Mouse (Mus musculus): ENCODE results near the gene Abhd11. TPM values are rescaled to one million over a fixed set of nuclear protein-coding genes. Genes with fewer than 3 reads are reported as not detected.

The Abhd11 gene
- polyA plus RNA-seq, 2 experiments: 25.1 to 27.0 TPM

DNA sequence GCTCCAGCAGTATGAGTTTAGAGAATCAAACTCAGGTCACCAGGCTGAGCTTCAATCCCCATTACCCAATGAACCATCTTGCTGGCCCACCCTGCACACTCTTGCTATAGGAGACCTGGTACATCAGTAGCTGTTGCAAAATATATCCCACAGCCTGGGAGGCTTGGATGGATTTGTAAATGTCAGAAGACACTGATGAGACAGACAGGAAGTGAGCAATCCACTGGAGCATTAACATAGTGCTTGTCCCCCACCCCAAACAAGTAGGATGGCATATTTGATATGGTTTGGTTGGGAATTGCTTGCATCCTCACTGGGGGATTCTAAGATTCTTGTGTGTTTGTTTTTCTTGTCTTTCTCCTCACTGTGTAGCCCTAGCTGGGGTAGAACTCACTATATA, 35.9 kb upstream of the Abhd11 start:
- DNase-seq (ENCODE audit: low read depth in 3 of 3, low spot score in 3 of 3) (no peak), ATAC-seq (ENCODE audit: insufficient read depth) (no peak)
- TF ChIP-seq CTCF (IDR thresholded peaks at IDR 0.05; ENCODE audit: low read depth): no peak
- TF ChIP-seq EP300 (IDR thresholded peaks at IDR 0.05; ENCODE audit: low read depth): no peak
- Histone ChIP-seq H3K4me2 (ENCODE audit: low read depth) (no peak overlapping the region), H3K9me3 (ENCODE audit: control insufficient read depth, low read length) (no peaks in the 10 kb centered on the region), H3K4me3 (ENCODE audit: insufficient read depth in 1 of 2, low read depth in 2 of 2, low read length in 2 of 2) (no peak overlapping the region), H3K27me3 (ENCODE audit: control insufficient read depth, insufficient read depth, low read length) (no peaks in the 10 kb centered on the region; the same call in 1 of the 2 replicates), H3K9ac (replicated peaks) (no peak overlapping the region), H3K36me3 (replicated peaks; ENCODE audit: control insufficient read depth, insufficient read depth, low read depth) (no peaks in the 10 kb centered on the region), H3K27ac (no peak overlapping the region), H3K4me1 (replicated peaks; ENCODE audit: control insufficient read depth in 2 of 2, insufficient read depth in 2 of 2, low read length in 1 of 2) (peaks cover 26 to 41% of the 10 kb centered on the region in 2 experiments)

DNA sequence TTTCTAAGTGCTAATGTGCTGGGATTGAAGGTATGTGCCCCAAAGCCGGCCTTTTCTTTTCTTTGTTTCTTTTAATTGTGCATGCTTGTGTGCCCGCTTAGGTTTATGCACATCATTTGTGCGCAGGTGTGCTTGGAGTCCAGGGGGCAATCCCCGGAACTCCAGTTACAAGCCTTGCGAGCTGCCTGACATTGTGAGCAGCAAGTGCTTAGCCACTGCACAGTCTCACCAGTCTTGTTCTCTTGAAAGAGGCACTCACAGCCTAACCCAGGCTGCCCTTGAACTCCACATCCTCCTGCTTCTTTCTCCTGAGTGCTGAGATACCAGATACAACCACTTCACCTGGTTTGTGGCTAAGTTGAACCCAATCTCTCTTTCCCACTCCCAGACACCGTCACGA, 35.4 kb upstream of the Abhd11 start:
- DNase-seq (ENCODE audit: low read depth in 3 of 3, low spot score in 3 of 3) (no peak), ATAC-seq (ENCODE audit: insufficient read depth) (no peak)
- Histone ChIP-seq H3K9ac (replicated peaks) (no peak overlapping the region), H3K27ac (no peak overlapping the region), H3K27me3 (ENCODE audit: control insufficient read depth, insufficient read depth, low read length) (no peaks in the 10 kb centered on the region; the same call in 1 of the 2 replicates), H3K9me3 (ENCODE audit: control insufficient read depth, low read length) (no peaks in the 10 kb centered on the region), H3K4me1 (replicated peaks; ENCODE audit: control insufficient read depth in 2 of 2, insufficient read depth in 2 of 2, low read length in 1 of 2) (peaks cover 26 to 42% of the 10 kb centered on the region in 2 experiments), H3K36me3 (replicated peaks; ENCODE audit: control insufficient read depth, insufficient read depth, low read depth) (no peaks in the 10 kb centered on the region), H3K4me2 (ENCODE audit: low read depth) (no peak overlapping the region), H3K4me3 (ENCODE audit: insufficient read depth in 1 of 2, low read depth in 2 of 2, low read length in 2 of 2) (no peak overlapping the region)
- TF ChIP-seq EP300 (IDR thresholded peaks at IDR 0.05; ENCODE audit: low read depth): no peak
- TF ChIP-seq CTCF (IDR thresholded peaks at IDR 0.05; ENCODE audit: low read depth): no peak
- WGBS (ENCODE audit: insufficient replicate concordance): 64% methylated on average over 7 of the region's 7 CpGs

DNA sequence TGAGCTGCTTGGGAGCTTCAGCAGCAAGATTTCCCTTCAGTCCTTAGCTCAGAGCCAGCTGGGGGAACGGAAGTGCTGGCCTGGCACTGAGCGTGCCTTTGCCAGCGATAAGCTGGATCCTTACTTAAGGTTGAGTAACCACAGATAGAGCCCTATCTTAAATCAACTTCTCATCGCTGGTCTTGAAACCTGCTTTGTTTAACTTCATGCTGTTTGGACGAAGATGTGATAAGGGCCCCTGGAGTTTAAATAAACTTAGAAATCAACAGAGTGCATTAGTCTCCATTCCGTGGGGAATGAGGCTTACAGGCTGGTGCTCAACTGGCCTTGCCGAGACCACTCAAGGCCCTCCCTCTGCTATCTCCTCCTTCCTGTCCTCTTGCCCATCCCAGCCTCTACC, 34.7 kb upstream of the Abhd11 start:
- peak overlapping the region; percentile 15 for H3K27ac ChIP-seq
- ATAC-seq (ENCODE audit: insufficient read depth) (peak; percentile 67), DNase-seq (ENCODE audit: low read depth in 3 of 3, low spot score in 3 of 3) (peak; percentile 26 to 40 (median 37))
- no peaks in the 10 kb centered on the region for H3K9me3 ChIP-seq (ENCODE audit: control insufficient read depth, low read length)
- H3K9ac ChIP-seq (replicated peaks): 0 out of 2 replicates have a peak overlapping the region, but pooled peaks have one; percentile 35
- no peaks in the 10 kb centered on the region for H3K36me3 ChIP-seq (replicated peaks; ENCODE audit: control insufficient read depth, insufficient read depth, low read depth)
- TF ChIP-seq CTCF (IDR thresholded peaks at IDR 0.05; ENCODE audit: low read depth) (no peak), EP300 (IDR thresholded peaks at IDR 0.05; ENCODE audit: low read depth) (peak; percentile 69)
- WGBS (ENCODE audit: insufficient replicate concordance): 6% methylated on average over 7 of the region's 7 CpGs
- H3K4me2 ChIP-seq (ENCODE audit: low read depth): peak overlapping the region; percentile 44
- peaks cover 26 to 42% of the 10 kb centered on the region in 2 experiments for H3K4me1 ChIP-seq (replicated peaks; ENCODE audit: control insufficient read depth in 2 of 2, insufficient read depth in 2 of 2, low read length in 1 of 2)
- H3K27me3 ChIP-seq (ENCODE audit: control insufficient read depth, insufficient read depth, low read length): no peaks in the 10 kb centered on the region; the same call in 1 of the 2 replicates
- no peak overlapping the region for H3K4me3 ChIP-seq (ENCODE audit: insufficient read depth in 1 of 2, low read depth in 2 of 2, low read length in 2 of 2)

DNA sequence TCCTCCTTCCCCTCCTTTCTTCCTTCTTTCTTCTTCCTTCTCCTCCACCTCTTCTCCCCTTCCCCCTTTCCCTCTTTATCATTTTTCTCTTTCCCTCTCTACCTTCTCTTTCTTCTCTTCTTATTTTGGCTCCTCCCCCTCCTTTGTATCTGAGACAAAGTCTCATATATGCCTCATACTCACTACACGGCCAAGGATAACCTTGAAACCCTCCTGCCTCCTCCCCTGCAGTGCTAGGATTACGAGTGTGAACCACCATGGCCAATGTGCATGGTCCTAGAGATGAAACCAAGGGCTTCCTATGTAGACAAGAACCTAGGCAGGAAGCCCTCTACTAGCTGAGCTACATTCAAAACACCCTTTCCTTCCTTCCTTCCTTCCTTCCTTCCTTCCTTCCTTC, 34.0 kb upstream of the Abhd11 start:
- WGBS (ENCODE audit: insufficient replicate concordance): 21% methylated on average over 2 of the region's 2 CpGs
- DNase-seq (ENCODE audit: low read depth in 3 of 3, low spot score in 3 of 3) (no peak), ATAC-seq (ENCODE audit: insufficient read depth) (no peak)
- Histone ChIP-seq H3K4me2 (ENCODE audit: low read depth) (peak overlapping the region; percentile 44), H3K9me3 (ENCODE audit: control insufficient read depth, low read length) (no peaks in the 10 kb centered on the region), H3K4me3 (ENCODE audit: insufficient read depth in 1 of 2, low read depth in 2 of 2, low read length in 2 of 2) (no peak overlapping the region), H3K27ac (no peak overlapping the region), H3K9ac (replicated peaks) (no peak overlapping the region), H3K36me3 (replicated peaks; ENCODE audit: control insufficient read depth, insufficient read depth, low read depth) (no peaks in the 10 kb centered on the region), H3K27me3 (ENCODE audit: control insufficient read depth, insufficient read depth, low read length) (no peaks in the 10 kb centered on the region; the same call in 1 of the 2 replicates), H3K4me1 (replicated peaks; ENCODE audit: control insufficient read depth in 2 of 2, insufficient read depth in 2 of 2, low read length in 1 of 2) (peaks cover 26 to 42% of the 10 kb centered on the region in 2 experiments)
- TF ChIP-seq EP300 (IDR thresholded peaks at IDR 0.05; ENCODE audit: low read depth) (no peak), CTCF (IDR thresholded peaks at IDR 0.05; ENCODE audit: low read depth) (no peak)

DNA sequence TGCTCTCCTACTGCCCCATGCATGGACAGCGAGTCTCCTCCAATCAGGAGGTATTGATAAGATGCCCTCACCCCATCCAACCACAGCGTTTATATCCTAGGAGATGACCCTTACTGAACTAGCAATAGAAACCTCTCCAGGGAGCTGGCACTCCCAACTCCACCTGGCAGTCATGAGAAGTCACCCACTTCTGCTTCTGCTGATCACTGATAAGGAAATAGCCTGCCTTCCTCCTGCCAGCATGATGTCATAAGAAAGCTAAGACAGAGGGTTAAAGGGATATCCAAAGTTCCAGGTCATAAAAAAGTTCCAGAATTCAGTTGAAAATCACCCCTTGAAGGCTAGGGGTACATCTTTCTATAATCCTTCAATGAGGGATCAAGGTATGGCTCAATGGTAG, 32.8 kb upstream of the Abhd11 start:
- ATAC-seq (ENCODE audit: insufficient read depth) (peak; percentile 66), DNase-seq (ENCODE audit: low read depth in 3 of 3, low spot score in 3 of 3) (peak; percentile 31 to 63 (median 48))
- H3K9me3 ChIP-seq (ENCODE audit: control insufficient read depth, low read length): no peaks in the 10 kb centered on the region
- peak overlapping the region; percentile 40 for H3K4me2 ChIP-seq (ENCODE audit: low read depth)
- H3K27me3 ChIP-seq (ENCODE audit: control insufficient read depth, insufficient read depth, low read length): no peaks in the 10 kb centered on the region; the same call in 1 of the 2 replicates
- peak overlapping the region; percentile 47 for H3K27ac ChIP-seq
- 33% methylated on average over 2 of the region's 2 CpGs for WGBS (ENCODE audit: insufficient replicate concordance)
- H3K9ac ChIP-seq (replicated peaks): no peak overlapping the region; the same call in 1 of the 2 replicates
- H3K4me1 ChIP-seq (replicated peaks; ENCODE audit: control insufficient read depth in 2 of 2, insufficient read depth in 2 of 2, low read length in 1 of 2): peaks cover 26 to 49% of the 10 kb centered on the region in 2 experiments
- TF ChIP-seq EP300 (IDR thresholded peaks at IDR 0.05; ENCODE audit: low read depth) (peak; percentile 49; the same call in 1 of the 2 replicates), CTCF (IDR thresholded peaks at IDR 0.05; ENCODE audit: low read depth) (no peak)
- no peaks in the 10 kb centered on the region for H3K36me3 ChIP-seq (replicated peaks; ENCODE audit: control insufficient read depth, insufficient read depth, low read depth)
- no peak overlapping the region for H3K4me3 ChIP-seq (ENCODE audit: insufficient read depth in 1 of 2, low read depth in 2 of 2, low read length in 2 of 2)
